Mouse (Mus musculus): ENCODE measurements around the gene Ngf. TPM values are rescaled to one million over a fixed set of nuclear protein-coding genes. Genes with fewer than 3 reads are reported as not detected.

Ngf gene
- polyA plus RNA-seq (2017; shearing (Covaris generic)) = under 1 TPM in 1 of 2 experiments, not detected in 1; 0.20 TPM

GRCm38 (mm10) chr3:102469713-102470448 lies at the start of gene Ngf:
Gene Ngf, plus strand, starts transcription at chr3:102469919.

All from activated CD4-positive, CD25-positive, alpha-beta regulatory T cell (primary cell).